Mouse (Mus musculus) heart, postnatal 0 days (tissue): Measurements from ENCODE around the gene Myo1d.

Experiments used
- CTCF ChIP-seq: IDR thresholded peaks from 2 replicates; pipeline ENCODE4 v1.5.1; 2016; ENCODE audit warnings: antibody characterized with exemption, control low read depth, low read depth
- EP300 ChIP-seq: IDR thresholded peaks from 2 replicates; pipeline ENCODE4 v1.6.1; 2016; ENCODE audit warnings: antibody characterized with exemption, low read depth

DNA sequence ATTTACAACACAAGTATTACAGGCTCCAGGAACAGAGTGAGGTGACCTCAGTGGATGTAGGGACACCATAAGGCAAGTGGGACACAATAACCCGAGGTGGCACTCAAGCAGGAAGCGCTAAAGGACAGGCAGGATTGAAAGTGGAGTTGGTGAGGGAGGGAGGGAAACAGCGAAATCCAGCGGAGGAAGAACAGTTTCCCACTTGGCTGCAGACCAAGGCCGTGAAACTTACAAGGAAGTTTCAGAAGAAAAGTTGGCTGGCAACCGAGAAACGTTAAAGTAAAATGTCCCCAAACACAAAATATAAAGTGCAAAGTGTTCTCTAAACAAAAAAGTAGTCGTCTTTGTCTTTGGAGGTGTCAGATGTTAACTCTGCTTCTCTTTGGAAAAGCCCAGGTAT, 15.6 kb upstream of the Myo1d start:
- no peak for TF ChIP-seq CTCF
- TF ChIP-seq EP300, result no peak
